Mouse (Mus musculus) ES-Bruce4 (cell line): ENCODE results near the gene Gm14139.

Source experiments
- CTCF ChIP-seq: IDR thresholded peaks from one replicate; pipeline ENCODE4 v1.8.1; 2011; ENCODE audit warnings: low read depth, low read length
- POLR2A ChIP-seq: IDR thresholded peaks from one replicate; pipeline ENCODE4 v1.8.1; 2011; ENCODE audit warnings: low read length; ENCODE audit not compliant: insufficient read depth

GRCm38 (mm10) chr2:150166703-150167102 is 14.9 kb upstream of the Gm14139 start:
- no peak for TF ChIP-seq CTCF
- no peak for TF ChIP-seq POLR2A
